Mouse (Mus musculus) thymus, postnatal 10 days (tissue): ENCODE data around the gene Hist2h2ac.
"Not testable (repeated sequence)": the region's sequence is repeated elsewhere in the genome, so short reads cannot be mapped to it uniquely, and the experiment has no call there.

Experiments
- DNase-seq, 2 experiments: peaks; one replicate each; pipeline ENCODE4 v3.0.0; 2021; ENCODE audit warnings: low spot score in 2 of 2

The Hist2h2ac gene

DNA sequence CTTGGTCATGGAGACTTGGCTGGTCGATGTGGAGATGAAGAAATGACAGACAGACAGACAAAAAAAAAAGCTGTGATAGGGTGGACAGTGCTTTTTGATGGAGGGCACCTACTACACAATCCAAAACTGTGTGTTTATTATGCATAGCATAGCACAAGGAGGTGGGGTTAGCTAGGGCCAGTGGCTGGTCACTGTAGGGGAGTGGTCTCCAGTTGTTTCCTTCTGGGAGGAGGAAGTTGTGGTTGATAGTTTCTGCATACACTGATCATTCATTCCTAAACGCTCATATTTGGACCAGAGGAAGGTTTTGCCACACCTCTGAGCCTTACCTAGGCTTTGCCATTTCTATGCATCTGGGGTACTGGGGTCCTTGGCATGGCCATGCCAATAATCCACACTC lies 9.7 kb upstream of the Hist2h2ac start:
- DNase-seq = no peak

DNA sequence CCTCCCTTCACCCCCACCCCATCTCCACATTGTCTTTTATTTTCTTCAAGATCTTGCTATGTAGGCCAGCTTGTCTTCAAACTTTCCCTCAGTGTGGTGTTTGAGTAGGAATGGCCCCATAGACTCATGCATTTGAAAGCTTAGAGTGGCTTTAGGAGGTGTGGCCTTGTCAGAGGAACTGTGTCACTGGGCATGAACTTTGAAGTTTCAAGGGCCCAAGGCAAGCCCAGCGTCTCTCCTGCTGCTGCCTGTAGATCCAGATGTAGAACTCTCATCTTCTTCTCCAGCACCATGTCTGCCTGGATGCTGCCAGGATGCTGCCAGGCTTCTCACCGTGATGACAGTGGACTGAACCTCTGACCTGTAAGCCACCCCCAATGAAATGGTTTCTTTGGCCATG lies 8.1 kb upstream of the Hist2h2ac start:
- DNase-seq = no peak

GRCm38 (mm10) chr3:96226695-96227648 lies 6.3 kb upstream of the Hist2h2ac start:
- no peak for DNase-seq

DNA sequence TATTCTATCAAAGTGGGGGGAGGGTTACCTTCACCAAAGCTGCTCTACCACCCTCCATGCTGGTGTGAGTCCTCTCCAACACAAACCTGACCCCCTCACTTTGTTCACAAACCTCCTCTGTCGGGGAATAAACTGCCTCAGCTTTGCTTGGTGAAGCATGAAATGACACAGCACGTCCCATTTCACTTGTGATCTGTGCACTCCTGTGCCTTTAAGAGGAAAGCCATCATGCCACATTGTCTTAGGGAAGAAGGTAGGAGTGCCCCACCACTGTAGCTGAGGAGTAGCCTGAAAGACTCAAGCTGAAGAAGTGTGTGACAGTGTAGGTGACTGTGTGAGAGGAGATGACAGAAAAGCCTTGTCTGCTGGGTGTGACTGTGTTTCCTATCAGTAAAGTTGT lies 4.7 kb upstream of the Hist2h2ac start:
- DNase-seq = no peak

DNA sequence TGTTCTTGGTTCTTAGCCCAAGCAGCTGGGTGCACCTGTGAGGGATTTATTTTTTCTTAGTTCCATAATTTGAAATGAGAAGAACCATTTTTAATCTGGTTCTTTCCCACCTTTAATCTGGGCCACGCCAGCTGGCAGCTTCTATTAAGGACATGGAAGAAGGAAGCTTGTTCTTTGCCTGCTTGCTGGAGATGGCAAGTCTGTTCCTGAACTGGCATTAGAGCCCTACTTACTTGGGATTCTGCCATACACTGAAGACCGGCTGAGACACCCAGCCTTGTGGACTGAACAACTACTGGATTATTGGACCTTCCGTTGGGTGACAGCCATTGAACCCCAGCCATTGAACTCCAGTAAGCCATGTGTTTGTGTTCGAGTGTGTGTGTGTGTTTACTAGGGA lies 2.1 kb upstream of the Hist2h2ac start:
- DNase-seq = no peak

- peak; percentile 20 to 38 for DNase-seq
These were observed 959 bp upstream of the Hist2h2ac start for GRCm38 (mm10) chr3:96221640-96222038.

- DNase-seq = not testable (repeated sequence)
These were observed 432 bp downstream of the Hist2h2ac start for GRCm38 (mm10) chr3:96220131-96220764.

DNA sequence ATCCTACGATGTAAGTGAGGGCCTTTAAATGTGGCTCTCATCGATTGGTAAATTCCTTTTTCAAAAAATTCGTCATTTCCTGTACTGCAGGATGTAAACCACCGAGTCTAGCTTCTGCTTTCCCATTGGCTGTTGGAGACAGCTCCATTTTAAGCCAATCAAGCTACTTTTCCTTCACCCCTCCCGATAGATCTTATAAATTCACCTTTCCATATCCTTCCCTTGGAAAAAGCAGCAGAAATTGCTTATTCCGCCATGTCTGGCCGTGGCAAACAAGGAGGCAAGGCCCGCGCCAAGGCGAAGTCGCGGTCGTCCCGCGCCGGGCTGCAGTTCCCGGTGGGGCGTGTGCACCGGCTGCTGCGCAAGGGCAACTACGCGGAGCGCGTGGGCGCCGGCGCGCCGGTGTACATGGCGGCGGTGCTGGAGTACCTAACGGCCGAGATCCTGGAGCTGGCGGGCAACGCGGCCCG lies 984 bp downstream of the Hist2h2ac start, which contains the start of the genes Bola1 and Hist2h2ab:
Gene Bola1 (minus strand): TSS at position 49 of the 470 bp plus-strand sequence.
Gene Hist2h2ab (plus strand): TSS at position 205 of the 470 bp plus-strand sequence.
- peak; percentile 68 to 73 for DNase-seq

DNA sequence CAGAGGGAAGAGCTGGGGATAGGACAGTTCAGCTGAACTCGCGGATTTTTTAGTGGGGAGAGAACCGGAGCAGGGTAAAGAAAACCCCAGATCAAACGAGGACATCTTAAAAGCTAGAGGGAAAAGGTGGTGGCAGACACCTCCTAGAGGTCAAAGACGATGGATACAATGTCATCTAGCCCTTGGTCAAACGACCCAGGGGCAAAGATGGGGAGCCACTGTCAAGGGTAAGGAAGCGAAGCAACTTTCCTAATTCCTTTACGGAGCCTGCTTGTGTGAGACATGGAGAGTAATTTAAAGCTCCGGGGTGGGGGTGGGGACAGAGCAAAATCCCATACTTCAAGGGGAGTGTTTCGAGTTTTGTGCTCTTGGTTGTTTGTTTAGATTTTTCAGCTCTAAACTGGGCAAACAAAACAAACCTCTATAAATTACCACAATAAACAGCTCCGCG lies 1.5 kb downstream of the Hist2h2ac start:
- DNase-seq = peak; percentile 36 to 46

DNA sequence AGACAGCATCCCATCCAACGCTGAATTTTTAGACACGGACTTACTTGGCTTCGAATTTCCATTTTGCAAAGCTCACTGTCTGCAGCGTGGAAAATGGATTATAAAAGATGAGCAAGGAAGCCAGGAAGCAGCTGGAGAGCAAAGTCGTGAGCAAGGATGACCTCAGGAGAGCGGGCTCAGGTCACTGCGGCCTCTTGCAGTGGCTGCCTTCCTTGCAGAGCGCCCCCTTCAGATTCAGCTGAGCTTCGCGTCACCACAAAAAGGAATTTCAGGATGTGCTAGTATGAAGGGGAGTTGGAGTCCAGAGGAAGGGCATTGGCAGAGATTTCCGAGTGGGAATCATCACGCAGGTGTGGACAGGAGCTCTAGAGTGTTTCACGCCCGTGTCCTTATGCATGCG lies 11.4 kb downstream of the Hist2h2ac start:
- no peak for DNase-seq

DNA sequence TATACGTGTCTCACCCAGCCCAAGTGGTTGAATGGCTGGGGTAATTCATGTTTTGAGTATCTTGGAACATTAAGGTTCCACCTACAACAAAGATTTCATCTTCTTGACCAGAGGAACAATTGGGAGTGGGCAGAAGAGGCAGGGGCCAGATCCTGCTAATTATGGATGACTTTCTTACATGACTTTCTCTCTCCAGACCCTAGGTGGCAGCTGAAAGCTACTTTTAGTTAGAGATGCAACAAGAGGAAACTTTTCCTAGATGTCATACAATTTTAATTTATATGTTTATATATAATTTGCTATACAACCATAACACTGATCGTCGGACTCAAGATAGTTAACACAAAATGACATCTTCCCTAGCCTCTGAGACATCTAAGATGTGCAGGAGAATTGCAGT lies 12.9 kb downstream of the Hist2h2ac start:
- DNase-seq = no peak

GRCm38 (mm10) chr3:96199731-96200130 lies 20.9 kb downstream of the Hist2h2ac start:
- no peak for DNase-seq

GRCm38 (mm10) chr3:96198601-96199251 lies 22.0 kb downstream of the Hist2h2ac start:
- not testable (repeated sequence) for DNase-seq

- DNase-seq = peak; percentile 41 to 50
These were observed 22.5 kb downstream of the Hist2h2ac start for GRCm38 (mm10) chr3:96198181-96198580.

- DNase-seq = peak; percentile 75 to 79
These were observed 23.4 kb downstream of the Hist2h2ac start for GRCm38 (mm10) chr3:96197129-96197749.

DNA sequence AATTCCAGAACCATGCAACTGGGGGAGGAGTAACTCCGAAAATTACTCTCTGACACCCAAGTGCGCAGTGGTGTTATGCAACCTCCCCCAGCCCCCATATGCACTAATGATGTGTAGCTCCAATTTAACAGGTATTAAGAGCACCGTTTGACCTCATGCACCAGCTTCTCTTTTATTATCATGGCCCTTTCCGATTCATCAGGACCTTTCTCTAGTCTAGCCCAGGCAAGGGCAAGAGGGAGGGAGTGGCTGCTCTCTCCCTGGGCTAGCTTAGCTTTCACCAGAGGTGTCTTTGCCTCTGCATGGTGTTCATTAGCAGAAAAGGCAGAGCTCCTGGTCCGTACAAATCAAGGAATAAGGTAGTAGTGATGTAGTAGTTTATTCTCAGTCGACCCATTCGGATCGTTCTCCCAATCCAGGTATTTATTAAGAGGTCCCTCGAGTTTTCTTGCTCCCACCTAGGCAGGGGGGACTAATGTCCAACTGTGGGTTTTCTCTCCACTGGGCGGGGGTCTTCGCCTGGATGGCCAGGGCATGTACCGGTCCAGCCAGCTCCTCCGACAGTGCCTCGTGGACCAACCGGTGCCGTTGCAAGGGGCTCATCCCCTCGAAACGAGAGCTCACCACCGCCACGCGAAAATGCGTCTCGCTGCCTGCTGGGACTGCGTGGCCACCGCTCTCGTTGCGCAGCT lies 24.1 kb downstream of the Hist2h2ac start:
- DNase-seq = peak in 1 of 2 experiments; percentile 24

DNA sequence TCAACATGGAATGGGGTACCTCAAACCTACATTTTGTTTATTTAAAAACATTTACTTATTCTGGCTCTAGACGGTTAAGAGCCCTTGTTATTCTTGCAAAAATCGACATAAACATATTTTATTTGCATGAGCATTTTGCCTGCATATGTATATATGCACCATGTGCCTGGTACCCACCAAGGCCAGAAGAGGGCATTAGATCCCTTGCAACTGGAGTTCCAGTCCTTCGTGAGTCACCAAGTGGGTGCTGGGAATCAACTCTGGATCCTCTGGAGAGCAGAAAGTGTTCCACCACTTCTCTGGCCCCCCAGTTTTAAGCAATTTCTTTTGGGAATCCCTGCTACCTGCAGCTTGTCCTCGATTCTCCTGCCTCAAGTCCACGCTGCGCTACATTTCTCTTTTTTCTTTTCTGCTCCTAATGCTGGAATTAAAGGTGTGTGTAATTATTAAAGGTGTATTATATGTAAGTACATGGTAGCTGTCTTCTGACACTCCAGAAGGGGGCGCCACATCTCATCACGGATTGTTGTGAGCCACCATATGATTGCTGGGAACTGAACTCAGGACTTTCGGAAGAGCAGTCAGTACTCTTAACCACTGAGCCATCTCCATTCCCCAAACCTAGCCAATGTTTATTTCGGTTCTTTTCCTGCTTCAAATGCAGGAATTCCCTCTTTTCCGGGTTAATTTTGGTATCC lies 24.9 kb downstream of the Hist2h2ac start:
- peak in 1 of 2 experiments; percentile 26 for DNase-seq

GRCm38 (mm10) chr3:96194966-96195365 lies 25.7 kb downstream of the Hist2h2ac start:
- DNase-seq = no peak

DNA sequence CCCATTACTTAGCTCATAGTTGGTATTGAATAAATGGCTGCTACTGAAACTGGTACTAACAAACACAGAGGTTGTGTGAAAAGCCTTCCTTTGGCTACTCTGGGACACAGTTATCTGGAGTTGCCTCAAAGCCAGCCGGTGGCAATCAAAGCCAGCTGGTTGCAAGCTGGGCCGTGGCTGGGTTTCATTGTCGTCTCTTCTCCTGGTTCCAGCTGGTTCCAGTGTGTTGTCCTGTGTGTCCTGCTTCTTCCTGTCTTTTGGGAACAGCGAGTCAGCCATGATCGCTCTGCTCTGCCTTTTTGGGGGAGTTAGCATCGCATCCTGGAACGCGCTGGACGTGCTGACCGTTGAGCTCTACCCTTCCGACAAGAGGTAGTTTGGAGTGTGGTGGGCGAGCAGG lies 27.7 kb downstream of the Hist2h2ac start:
- DNase-seq = no peak

- no peak for DNase-seq
These were observed 38.3 kb downstream of the Hist2h2ac start for GRCm38 (mm10) chr3:96182382-96182776.
